Mouse (Mus musculus) right cerebral cortex, postnatal 25 days (tissue): ENCODE data around the gene Nckap1l.

Source experiments
- DNase-seq: peaks from one replicate; pipeline ENCODE4 v3.0.0; 2022

The Nckap1l gene

GRCm38 (mm10) chr15:103540646-103541045, 87.1 kb downstream of the Nckap1l start:
- no peak for DNase-seq

DNA sequence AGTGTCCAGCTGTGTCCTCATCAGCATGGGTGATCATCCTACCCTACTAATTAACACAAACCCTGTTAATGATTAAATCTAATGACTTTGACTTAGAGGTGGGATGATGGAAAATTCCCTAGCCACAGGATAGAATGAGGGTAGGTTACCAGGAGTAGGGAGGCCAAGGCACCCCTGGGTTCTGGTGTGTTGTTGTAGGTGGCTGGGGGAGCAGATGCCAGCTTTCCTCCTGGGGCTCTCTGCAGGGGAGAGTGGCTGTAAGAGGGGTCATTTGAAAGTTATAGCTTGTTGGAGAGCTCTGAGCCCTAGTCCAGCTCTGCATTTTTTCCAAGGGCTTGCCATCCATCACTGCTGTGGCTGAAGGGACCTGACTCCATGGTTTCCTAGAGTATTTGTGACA, 88.9 kb downstream of the Nckap1l start:
- DNase-seq = no peak

DNA sequence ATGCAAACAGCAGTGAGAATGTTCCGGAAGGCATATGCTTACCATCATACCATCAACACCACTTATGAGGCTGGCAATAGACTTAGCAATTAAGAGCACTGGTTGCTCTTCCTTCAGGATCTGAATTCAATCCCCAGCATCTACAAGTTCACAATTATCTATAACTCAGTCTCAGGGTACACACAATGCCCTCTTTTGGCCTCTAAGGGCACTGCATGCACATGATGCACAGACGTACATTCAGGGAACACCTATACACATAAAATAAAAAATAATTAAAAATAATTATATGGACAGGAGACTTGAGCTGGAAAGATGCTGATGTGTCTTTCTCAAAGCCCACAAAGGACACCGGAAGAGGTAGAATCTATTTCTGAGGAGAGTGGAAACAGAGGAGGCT, 94.4 kb downstream of the Nckap1l start:
- no peak for DNase-seq
